In genomic region chr8:66270116-66270515, GRCm38 (mm10) we compare ENCODE assay signal across 24 mouse cellular contexts.
A peak's percentile ranks its signal among the peaks of the same experiment; 100 is the strongest.
DNase-seq lines count a peak whose midpoint lies in the region; TF ChIP-seq lines count a peak whose summit lies in the region.
"Had no signal": no experiment of that assay in that cellular context is flagged by ENCODE, and none has a peak within 500 bp of the region (broad histone marks: within the 10 kb centered on the region; RNA-seq: fewer than 3 reads in every experiment).

No protein-coding gene starts in this region.

- peak; percentile 72 to 81 for DNase-seq in cerebellum, postnatal 10 days
- DNase-seq in cerebellum, adult 2 months: no peak
- no peak for DNase-seq in layer of hippocampus, adult 2 months (ENCODE audit: low spot score in 2 of 2)
- no peak for DNase-seq in layer of hippocampus, adult 8-10 months (ENCODE audit: low spot score in 2 of 2)
- peak; percentile 5 for DNase-seq in right cerebral cortex, postnatal 4 days
- DNase-seq in right cerebral cortex, postnatal 14 days: no peak
- DNase-seq in adrenal gland, adult (ENCODE audit: inconsistent age in 2 of 2, low spot score in 1 of 2): no peak
- DNase-seq in gastrocnemius, postnatal 4 days (ENCODE audit: low spot score in 2 of 2): no peak
- DNase-seq: adrenal gland, postnatal 36 days; cerebellum, adult 18-20 months; gastrocnemius, postnatal 14 days; heart, adult 18-20 months; heart, postnatal 10 days; liver; lung, postnatal 36 days; right cerebral cortex, adult 18-20 months had no signal

- no peaks in the 10 kb centered on the region for H3K27me3 ChIP-seq in cerebellum, adult 2 months (ENCODE audit: control insufficient read depth, insufficient read depth, low read length)
- H3K27me3 ChIP-seq: heart, embryonic 12.5 days; liver, embryonic 15.5 days; lung, embryonic 15.5 days; megakaryocyte, embryonic 14.5 days; neural tube, embryonic 15.5 days had no signal

- no peak overlapping the region for H3K4me3 ChIP-seq in cerebellum, adult 2 months (replicated peaks; ENCODE audit: insufficient read depth, low read depth, low read length)
- no peak overlapping the region for H3K4me3 ChIP-seq in layer of hippocampus, adult 2 months
- H3K4me3 ChIP-seq: embryonic facial prominence, embryonic 10.5 days; heart, embryonic 12.5 days; hindbrain, embryonic 10.5 days; limb, embryonic 10.5 days; liver, embryonic 15.5 days; lung, embryonic 15.5 days; megakaryocyte, embryonic 14.5 days; neural tube, embryonic 15.5 days had no signal

- H3K27ac ChIP-seq in cerebellum, adult 2 months (ENCODE audit: insufficient read depth, low read length): no peak overlapping the region
- H3K27ac ChIP-seq in layer of hippocampus, adult 2 months: no peak overlapping the region
- H3K27ac ChIP-seq: embryonic facial prominence, embryonic 10.5 days; hindbrain, embryonic 10.5 days; limb, embryonic 10.5 days; liver, embryonic 15.5 days; lung, embryonic 15.5 days; neural tube, embryonic 15.5 days had no signal

- TF ChIP-seq POLR2A in cerebellum, adult 2 months (IDR thresholded peaks at IDR 0.05; ENCODE audit: borderline replicate concordance, insufficient read depth, low read length): no peak

- no peak for TF ChIP-seq CTCF in cerebellum, adult 2 months (IDR thresholded peaks at IDR 0.05; ENCODE audit: borderline replicate concordance, insufficient read depth, low read depth, low read length)
- TF ChIP-seq CTCF in layer of hippocampus, adult 2 months (conservative IDR thresholded peaks at IDR 0.05): peak; percentile 55

- no peaks in the 10 kb centered on the region for H3K4me1 ChIP-seq in cerebellum, adult 2 months (ENCODE audit: control insufficient read depth, insufficient read depth, low read length)
- H3K4me1 ChIP-seq: embryonic facial prominence, embryonic 10.5 days; heart, embryonic 12.5 days; hindbrain, embryonic 10.5 days; limb, embryonic 10.5 days; liver, embryonic 15.5 days; lung, embryonic 15.5 days; megakaryocyte, embryonic 14.5 days; neural tube, embryonic 15.5 days had no signal

- 32% methylated on average over 2 of the region's 2 CpGs for WGBS in cerebellum, adult 2 months

Comparison
In these comparisons a context has a peak if more than half of its experiments do, and no peak if none do; other contexts are left out.
1. DNase-seq: peak in cerebellum, postnatal 10 days (2 of 2) and right cerebral cortex, postnatal 4 days (single experiment); none in cerebellum, adult 2 months (0 of 2), layer of hippocampus, adult 2 months (0 of 2), layer of hippocampus, adult 8-10 months (0 of 2), right cerebral cortex, postnatal 14 days (single experiment), adrenal gland, adult (0 of 2) and gastrocnemius, postnatal 4 days (0 of 2).